Mouse (Mus musculus) forebrain, embryonic 14.5 days (tissue): ENCODE data around the gene Lonp2. TPM values are rescaled to one million over a fixed set of nuclear protein-coding genes. Genes with fewer than 3 reads are reported as not detected.

Source experiments
- ATAC-seq: fragments of 200-750 bp; cut with Nextera tagmentation; 2 replicates; pipeline ENCODE4 v1.8.0; 2017; ENCODE audit warnings: mild to moderate bottlenecking, moderate library complexity
- DNase-seq: peaks from one replicate; pipeline ENCODE4 v3.0.0-alpha.2; 2015; ENCODE audit warnings: low spot score
- H3K27ac ChIP-seq: fragments of 300-500 bp; sonication (generic); 2 replicates; pipeline ENCODE4 v1.5.1; 2014; ENCODE audit warnings: low read depth, mild to moderate bottlenecking, control low read depth, low read length, moderate library complexity
- H3K27me3 ChIP-seq: fragments of 300-500 bp; sonication (generic); replicated peaks from 2 replicates; pipeline ENCODE4 v1.6.1; 2014; ENCODE audit warnings: low read length, control low read depth, mixed read lengths; ENCODE audit not compliant: control insufficient read depth, insufficient read depth
- H3K36me3 ChIP-seq: fragments of 300-500 bp; sonication (generic); 2 replicates; pipeline ENCODE4 v1.6.1; 2014; ENCODE audit warnings: low read length, control low read depth; ENCODE audit not compliant: control insufficient read depth, insufficient read depth
- H3K4me1 ChIP-seq: fragments of 300-500 bp; sonication (generic); 2 replicates; pipeline ENCODE4 v1.6.1; 2014; ENCODE audit warnings: antibody characterized with exemption, low read length, control low read depth; ENCODE audit not compliant: control insufficient read depth, insufficient read depth
- H3K4me2 ChIP-seq: fragments of 300-500 bp; sonication (generic); 2 replicates; pipeline ENCODE4 v1.6.1; 2014; ENCODE audit warnings: mild to moderate bottlenecking, control low read depth, low read length
- H3K4me3 ChIP-seq: fragments of 300-500 bp; sonication (generic); 2 replicates; pipeline ENCODE4 v1.5.1; 2014; ENCODE audit warnings: low read depth, low read length, control low read depth
- H3K9ac ChIP-seq: fragments of 300-500 bp; sonication (generic); 2 replicates; pipeline ENCODE4 v1.6.1; 2014; ENCODE audit warnings: mild to moderate bottlenecking, low read length, control low read depth, moderate library complexity
- H3K9me3 ChIP-seq: fragments of 300-500 bp; sonication (generic); replicated peaks from 2 replicates; pipeline ENCODE4 v1.6.1; 2016; ENCODE audit warnings: low read length, control low read depth, mixed read lengths; ENCODE audit not compliant: control insufficient read depth
- WGBS: fragments of 180-500 bp; shearing (Covaris S2); extraction: QIAGEN DNeasy Blood & Tissue Kit; methylation state at CpG from one replicate; pipeline ENCODE4 v1.1.7; 2014; 5-methylcytosine and 5-hydroxymethylcytosine counted together
- polyA plus RNA-seq: library from polyadenylated mRNA; unstranded; fragments of >200 nt; fragmentation: Nextera tagmentation; extraction: Ambion mirVana; gene quantifications from 2 replicates; pipeline ENCODE4 v1.2.1, GENCODE M21; 2014

Lonp2 gene
- polyA plus RNA-seq, 1 experiment from 2014 or later = 85.3 TPM

DNA sequence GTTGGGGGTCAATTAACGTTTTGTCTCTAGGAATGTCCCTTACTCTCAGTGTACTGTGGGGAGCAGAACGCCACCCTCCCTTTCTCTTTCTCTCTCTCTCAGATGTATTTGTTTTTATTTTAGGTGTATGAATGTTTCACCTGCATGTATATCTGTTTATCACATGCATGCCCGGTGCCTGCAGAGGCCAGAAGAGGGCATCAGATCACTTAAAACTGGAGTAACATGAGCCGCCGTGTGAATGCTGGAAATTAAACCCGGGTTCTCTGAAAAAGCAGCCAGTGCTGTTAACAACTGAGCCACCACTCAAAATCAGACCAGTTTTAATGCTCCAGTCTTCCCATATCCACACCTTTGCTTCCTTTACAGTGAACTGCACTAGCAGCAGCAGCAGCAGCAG is 37.2 kb upstream of the Lonp2 start:
- H3K27me3 ChIP-seq = no peaks in the 10 kb centered on the region
- DNase-seq (peak; percentile 20), ATAC-seq (no peak)
- no peak overlapping the region for H3K27ac ChIP-seq
- WGBS = 42% methylated on average over 6 of the region's 6 CpGs
- no peaks in the 10 kb centered on the region for H3K9me3 ChIP-seq
- no peak overlapping the region for H3K9ac ChIP-seq
- no peaks in the 10 kb centered on the region for H3K4me1 ChIP-seq
- H3K36me3 ChIP-seq = no peaks in the 10 kb centered on the region
- H3K4me2 ChIP-seq = no peak overlapping the region
- H3K4me3 ChIP-seq = no peak overlapping the region

DNA sequence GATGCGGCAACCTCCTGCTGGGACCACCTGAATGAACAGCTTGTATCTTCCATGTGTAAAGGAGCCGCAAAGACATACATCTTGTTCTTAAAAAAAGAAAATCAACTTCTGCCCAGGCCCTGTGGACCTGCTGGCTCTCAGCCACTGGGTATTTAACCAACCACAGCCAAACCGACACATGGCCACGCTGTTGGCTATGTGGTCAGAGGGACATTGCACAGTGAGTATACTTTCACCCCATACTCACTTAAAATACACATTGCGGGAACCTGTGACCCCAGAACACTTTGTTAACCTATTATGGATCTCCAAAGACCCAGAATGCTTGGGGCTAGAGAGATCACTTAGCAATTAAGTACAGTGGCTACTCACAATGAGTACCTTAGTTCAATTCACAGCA is 35.5 kb upstream of the Lonp2 start:
- Histone ChIP-seq H3K4me3 (no peak overlapping the region), H3K27me3 (no peaks in the 10 kb centered on the region), H3K9me3 (no peaks in the 10 kb centered on the region), H3K27ac (no peak overlapping the region), H3K4me2 (no peak overlapping the region), H3K36me3 (no peaks in the 10 kb centered on the region), H3K4me1 (no peaks in the 10 kb centered on the region), H3K9ac (no peak overlapping the region)
- DNase-seq (no peak), ATAC-seq (no peak)
- 90% methylated on average over 5 of the region's 5 CpGs for WGBS

DNA sequence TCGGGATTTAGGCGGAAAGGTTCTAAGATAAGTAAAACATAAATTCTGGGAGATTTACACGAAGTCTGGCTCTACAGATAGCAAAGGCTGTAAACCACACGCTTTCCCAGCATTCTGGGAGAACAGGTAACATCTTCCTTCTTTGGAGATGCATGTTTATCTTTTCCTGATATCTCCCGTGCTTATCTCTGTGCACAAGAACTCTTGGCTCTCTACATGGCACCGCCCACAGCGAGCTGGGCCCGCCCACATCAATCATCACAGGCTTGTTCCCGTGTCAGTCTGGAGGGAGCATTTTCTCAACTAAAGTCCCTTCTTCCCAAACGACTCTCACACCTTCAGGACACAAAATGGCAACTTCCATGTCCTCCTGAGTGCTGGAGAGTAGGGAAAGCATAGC is 30.7 kb upstream of the Lonp2 start:
- 64% methylated on average over 10 of the region's 10 CpGs for WGBS
- H3K9me3 ChIP-seq = no peaks in the 10 kb centered on the region
- no peak overlapping the region for H3K27ac ChIP-seq

DNA sequence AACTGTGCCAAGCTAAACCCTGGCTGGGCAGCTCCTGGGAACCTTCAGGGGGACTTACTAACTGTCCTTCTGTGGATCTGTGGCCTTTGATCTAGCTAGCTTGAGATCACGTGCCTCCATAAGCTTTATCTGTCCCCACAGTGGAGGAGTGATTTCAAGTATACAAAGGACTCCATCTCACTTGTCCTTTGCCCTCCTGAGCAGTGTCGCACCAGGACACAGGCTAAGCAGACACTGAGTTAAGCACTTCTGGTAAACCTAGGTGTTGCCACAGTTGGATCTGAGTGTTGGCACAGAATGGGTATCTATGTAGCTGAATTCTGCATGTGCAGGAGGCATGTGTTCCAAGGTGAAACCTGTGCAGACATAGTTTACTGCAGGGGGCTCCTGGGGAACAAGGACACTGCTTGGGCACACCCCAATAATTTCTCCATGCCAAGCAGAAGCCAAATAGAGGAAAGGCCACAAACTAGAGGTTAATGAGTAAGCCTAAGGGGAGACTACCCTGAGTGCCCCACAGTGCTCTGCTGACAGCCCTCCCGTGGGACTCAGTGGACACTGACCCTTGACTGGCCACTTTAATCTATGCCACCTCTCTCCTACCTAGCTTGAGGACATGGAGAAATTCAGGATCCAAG is 29.6 kb upstream of the Lonp2 start:
- no peaks in the 10 kb centered on the region for H3K9me3 ChIP-seq
- ATAC-seq (no peak), DNase-seq (no peak)
- no peak overlapping the region for H3K4me3 ChIP-seq
- no peak overlapping the region for H3K9ac ChIP-seq
- H3K4me2 ChIP-seq = no peak overlapping the region
- 84% methylated on average over 3 of the region's 3 CpGs for WGBS
- H3K4me1 ChIP-seq = no peaks in the 10 kb centered on the region
- no peak overlapping the region for H3K27ac ChIP-seq
- H3K36me3 ChIP-seq = no peaks in the 10 kb centered on the region
- no peaks in the 10 kb centered on the region for H3K27me3 ChIP-seq

More for the DNA sequence above, 30.7 kb upstream of the Lonp2 start:
- no peak overlapping the region for H3K9ac ChIP-seq
- H3K4me2 ChIP-seq = no peak overlapping the region
- no peaks in the 10 kb centered on the region for H3K27me3 ChIP-seq
- H3K36me3 ChIP-seq = no peaks in the 10 kb centered on the region
- no peak overlapping the region for H3K4me3 ChIP-seq
- H3K4me1 ChIP-seq = no peaks in the 10 kb centered on the region
- DNase-seq (no peak), ATAC-seq (no peak)

DNA sequence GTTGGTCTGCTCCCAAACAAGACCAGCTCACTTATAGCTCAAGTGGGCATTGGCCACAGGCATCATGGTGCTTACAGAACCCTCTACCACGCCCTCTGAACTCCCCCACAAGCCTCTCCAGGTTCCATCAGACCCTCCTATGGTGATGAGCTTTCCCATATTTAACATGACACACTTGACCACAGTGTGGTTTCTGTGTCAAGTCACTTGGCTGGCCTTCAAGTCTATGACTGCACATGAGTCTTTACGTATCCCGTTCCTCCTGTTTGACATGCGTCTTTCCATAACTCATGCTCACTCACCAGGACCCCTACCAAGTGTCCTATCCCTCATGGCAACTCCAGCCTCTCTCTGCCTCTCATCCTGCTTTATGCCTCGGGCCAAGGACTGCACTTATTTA is 28.2 kb upstream of the Lonp2 start:
- H3K4me3 ChIP-seq = no peak overlapping the region
- no peaks in the 10 kb centered on the region for H3K9me3 ChIP-seq
- H3K36me3 ChIP-seq = no peaks in the 10 kb centered on the region
- no peak for DNase-seq
- no peak overlapping the region for H3K4me2 ChIP-seq
- H3K4me1 ChIP-seq = no peaks in the 10 kb centered on the region
- no peak overlapping the region for H3K27ac ChIP-seq
- 82% methylated on average over 5 of the region's 5 CpGs for WGBS
- no peak overlapping the region for H3K9ac ChIP-seq
- ATAC-seq = no peak
- no peaks in the 10 kb centered on the region for H3K27me3 ChIP-seq

DNA sequence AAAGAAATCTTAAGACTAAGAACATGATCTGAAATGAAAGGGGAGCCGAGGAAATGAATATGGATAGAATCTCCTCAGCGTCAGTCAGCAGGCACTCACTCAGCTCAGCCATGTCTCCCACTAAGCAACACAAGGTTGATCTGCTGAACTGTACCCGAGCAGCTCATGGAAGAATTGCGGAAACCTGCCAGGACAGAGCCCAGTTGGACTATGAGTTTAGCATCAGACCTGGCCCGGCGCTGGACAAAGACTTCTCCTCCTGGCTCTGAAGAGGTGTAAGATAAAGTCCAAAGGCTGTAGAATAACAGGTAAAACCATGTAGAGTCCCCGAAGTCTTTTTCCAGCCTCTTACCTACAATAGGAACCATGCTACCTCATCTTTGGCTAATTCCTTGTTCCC is 26.2 kb upstream of the Lonp2 start:
- Histone ChIP-seq H3K36me3 (no peaks in the 10 kb centered on the region), H3K27me3 (no peaks in the 10 kb centered on the region), H3K4me1 (no peaks in the 10 kb centered on the region), H3K9ac (no peak overlapping the region), H3K9me3 (no peaks in the 10 kb centered on the region), H3K4me3 (no peak overlapping the region), H3K27ac (no peak overlapping the region), H3K4me2 (no peak overlapping the region)
- DNase-seq = no peak
- no peak for ATAC-seq
- 89% methylated on average over 7 of the region's 7 CpGs for WGBS

DNA sequence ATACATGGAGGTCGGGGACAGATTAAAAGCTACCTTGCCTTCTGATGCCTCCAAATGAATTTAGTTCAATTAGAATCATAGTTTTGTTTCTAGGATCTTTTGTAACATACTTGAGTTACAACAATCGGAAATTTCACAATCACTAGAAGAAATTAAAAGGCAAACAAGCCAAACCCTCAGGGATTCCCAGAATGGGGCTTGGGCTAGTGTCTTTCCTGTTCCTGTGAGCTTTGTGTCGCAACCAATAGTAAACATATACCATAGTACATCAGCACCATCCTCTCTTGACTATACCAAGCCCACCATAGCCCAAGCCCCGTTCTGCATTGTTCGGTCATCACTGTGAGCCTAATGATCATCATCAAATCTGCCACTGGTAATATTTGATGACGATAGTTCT is 24.5 kb upstream of the Lonp2 start:
- Histone ChIP-seq H3K4me1 (no peaks in the 10 kb centered on the region), H3K36me3 (no peaks in the 10 kb centered on the region), H3K4me2 (no peak overlapping the region), H3K4me3 (no peak overlapping the region), H3K9ac (no peak overlapping the region), H3K27me3 (no peaks in the 10 kb centered on the region), H3K9me3 (no peaks in the 10 kb centered on the region), H3K27ac (no peak overlapping the region)
- DNase-seq = no peak
- no peak for ATAC-seq
- WGBS = 88% methylated on average over 6 of the region's 6 CpGs

DNA sequence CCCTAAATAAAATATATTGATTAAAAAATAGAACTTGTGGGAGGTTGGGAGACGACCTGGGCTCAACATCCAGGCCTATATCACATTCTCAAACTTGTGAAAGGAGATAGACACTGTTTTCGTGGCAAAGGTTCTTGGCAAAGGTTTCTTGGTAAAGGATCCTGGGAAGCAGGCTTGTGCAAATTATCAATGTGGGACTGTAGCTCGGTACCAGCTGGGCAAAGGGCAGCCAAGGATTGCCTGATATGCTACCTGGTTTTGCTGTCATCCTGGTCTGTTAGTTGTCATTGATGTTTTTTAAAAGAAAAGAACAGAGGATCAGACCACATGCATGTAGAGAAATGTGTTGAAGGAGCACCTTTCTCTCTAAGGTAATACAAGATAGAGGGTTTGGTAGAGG is 23.5 kb upstream of the Lonp2 start:
- no peak overlapping the region for H3K4me2 ChIP-seq
- no peaks in the 10 kb centered on the region for H3K4me1 ChIP-seq
- ATAC-seq (no peak), DNase-seq (no peak)
- 82% methylated on average over 3 of the region's 3 CpGs for WGBS
- no peaks in the 10 kb centered on the region for H3K9me3 ChIP-seq
- H3K9ac ChIP-seq = no peak overlapping the region
- no peaks in the 10 kb centered on the region for H3K27me3 ChIP-seq
- H3K36me3 ChIP-seq = no peaks in the 10 kb centered on the region
- H3K4me3 ChIP-seq = no peak overlapping the region
- no peak overlapping the region for H3K27ac ChIP-seq

DNA sequence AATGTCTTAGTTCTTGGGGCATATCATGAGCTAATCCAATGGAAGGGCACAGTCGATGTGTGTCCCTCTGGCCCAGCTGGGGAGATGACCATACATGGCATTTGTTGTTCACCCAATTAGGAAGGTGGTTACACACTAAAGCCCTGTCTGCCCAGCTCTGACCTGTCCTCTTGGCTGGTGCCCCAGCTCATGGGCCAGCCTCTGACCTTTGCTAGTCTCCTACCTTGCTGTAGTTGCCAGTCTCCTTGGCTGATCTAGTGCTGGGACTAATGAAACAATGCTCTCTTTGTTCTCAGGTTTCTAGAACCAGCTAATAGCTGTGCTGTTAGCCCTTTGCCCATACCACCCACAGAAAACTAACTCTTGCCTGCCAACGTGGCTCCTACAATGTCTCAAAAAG is 20.7 kb upstream of the Lonp2 start:
- Histone ChIP-seq H3K36me3 (no peaks in the 10 kb centered on the region), H3K9ac (no peak overlapping the region), H3K27me3 (no peaks in the 10 kb centered on the region), H3K4me3 (no peak overlapping the region), H3K4me2 (no peak overlapping the region), H3K4me1 (no peaks in the 10 kb centered on the region), H3K27ac (no peak overlapping the region), H3K9me3 (no peaks in the 10 kb centered on the region)
- DNase-seq (no peak), ATAC-seq (no peak)
- 60% methylated on average over 2 of the region's 2 CpGs for WGBS
